Mouse (Mus musculus): ENCODE measurements at regions not wholly inside any gene's neighbourhood (a gene's known extent, or its start where the extent isn't known, plus 50 kb on each side); places are given as distances from the start of the nearest gene placed in this dataset.

DNA sequence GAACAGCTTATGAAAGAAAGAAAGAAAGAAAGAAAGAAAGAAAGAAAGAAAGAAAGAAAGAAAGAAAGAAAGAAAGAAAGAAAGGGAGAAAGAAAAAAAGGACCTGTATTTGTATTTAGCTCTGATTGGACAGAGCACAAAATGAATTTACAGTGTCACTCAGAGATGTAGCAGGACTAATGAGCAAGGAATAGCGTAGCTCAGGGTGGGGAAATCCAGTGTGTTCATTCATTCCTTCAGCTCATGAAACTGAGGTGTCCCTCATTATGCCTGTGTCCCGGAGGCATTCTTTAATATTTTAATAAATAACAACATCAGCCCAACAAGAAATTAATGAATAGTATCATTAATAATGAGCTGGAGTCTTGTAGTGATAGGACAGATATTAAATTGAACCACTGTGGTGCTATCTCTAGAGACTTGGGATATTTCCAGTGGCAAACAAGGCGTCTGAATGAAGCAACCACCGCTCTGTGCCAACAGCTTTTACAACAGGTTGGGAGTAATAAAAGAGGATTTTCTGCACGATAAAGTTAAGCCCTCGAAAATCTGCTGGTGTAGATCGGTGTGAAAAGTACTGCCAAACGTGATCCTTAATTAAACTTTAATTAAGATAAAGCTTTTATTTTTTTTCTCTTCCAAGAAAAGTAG is 461.4 kb downstream of the Nr4a2 start:
- TF ChIP-seq POLR2A (IDR thresholded peaks at IDR 0.05; ENCODE audit: extremely low read depth, insufficient read depth, low read length) = no peak
- TF ChIP-seq CTCF (IDR thresholded peaks at IDR 0.05; ENCODE audit: low read depth, low read length) = no peak

Data from liver, adult 2 months (tissue).